Mouse (Mus musculus) embryonic fibroblast, embryonic 13.5 days (primary cell): ENCODE measurements at regions not wholly inside any gene's neighbourhood (a gene's known extent, or its start where the extent isn't known, plus 50 kb on each side); places are given as distances from the start of the nearest gene placed in this dataset.

ENCODE experiments used
- CTCF ChIP-seq: IDR thresholded peaks from 2 replicates; pipeline ENCODE4 v1.5.1; 2011; ENCODE audit warnings: mild to moderate bottlenecking, control low read depth, low read length, moderate library complexity, borderline replicate concordance; ENCODE audit not compliant: insufficient read depth
- POLR2A ChIP-seq: IDR thresholded peaks from 2 replicates; pipeline ENCODE4 v1.6.1; 2011; ENCODE audit warnings: low read depth, mild to moderate bottlenecking, control low read depth, low read length, moderate library complexity

- TF ChIP-seq CTCF (no peak), POLR2A (no peak)
Observed at GRCm38 (mm10) chr3:37984706-37985105, 260.4 kb upstream of the Gm5148 start.
